Mouse (Mus musculus) layer of hippocampus, postnatal 25 days (tissue): ENCODE data around the gene Gm49340. TPM values are rescaled to one million over a fixed set of nuclear protein-coding genes. Genes with fewer than 3 reads are reported as not detected.
A peak's percentile ranks its signal among the peaks of the same experiment; 100 is the strongest.
"Not testable (repeated sequence)": the region's sequence is repeated elsewhere in the genome, so short reads cannot be mapped to it uniquely, and the experiment has no call there.

Experiments
- DNase-seq, 2 experiments: peaks; one replicate each; pipeline ENCODE4 v3.0.0; 2022; ENCODE audit warnings: mixed read lengths in 2 of 2, low spot score in 1 of 2; ENCODE audit errors: extremely low spot score in 1 of 2
- total RNA-seq, 2 experiments: library from RNA; stranded (reverse); gene quantifications; 2 replicates each; pipeline ENCODE4 v1.2.3; 2021

The Gm49340 gene
- total RNA-seq = not detected

DNA sequence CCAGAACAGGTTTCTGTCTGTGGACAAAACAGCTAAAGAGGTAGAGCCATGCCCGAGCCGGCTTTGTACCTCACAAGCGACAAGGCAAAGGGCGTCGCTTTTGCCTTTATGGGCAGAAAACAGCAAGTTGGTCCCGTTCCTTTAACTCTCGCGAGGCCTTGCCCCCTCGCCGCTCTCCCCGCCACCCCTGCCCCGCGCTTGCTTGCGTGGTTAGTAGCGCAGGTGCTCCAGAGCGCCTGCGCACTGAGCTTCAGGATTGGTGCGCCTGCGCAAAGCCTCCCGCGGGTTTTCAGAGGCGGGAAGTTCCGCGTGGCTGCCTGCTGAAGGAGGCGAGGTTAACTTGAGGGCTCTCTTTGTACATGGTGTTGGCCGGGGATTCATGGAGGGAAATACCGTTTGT is at the start of gene Gm49340, which contains the start of the genes Aspa and Spata22:
Gm49340 (plus strand) TSS at position 300 of the 400 bp plus-strand sequence.
Aspa (minus strand) TSS at position 155 of the 400 bp plus-strand sequence.
Spata22 (plus strand) TSS at position 300 of the 400 bp plus-strand sequence.
- DNase-seq = no peak

DNA sequence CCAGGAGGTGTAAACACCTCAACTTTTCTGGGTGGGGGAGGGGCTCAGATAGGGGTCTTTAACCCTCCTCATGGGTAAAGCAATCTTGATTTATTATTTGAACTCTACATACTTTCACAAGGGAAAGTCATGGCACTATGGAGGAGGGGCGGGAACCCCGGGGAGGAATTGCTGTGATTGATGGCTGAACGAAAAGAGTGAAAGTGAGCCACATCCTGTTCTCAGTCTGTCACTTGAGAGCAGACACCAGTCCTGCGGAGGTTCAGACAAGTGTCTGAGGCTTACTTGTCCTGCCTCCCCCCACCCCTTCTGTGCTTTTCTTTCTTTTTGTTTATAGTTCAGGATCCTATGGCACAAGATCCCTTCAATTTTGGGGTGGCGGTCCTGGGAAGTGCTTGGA is 48.8 kb upstream of the Gm49340 start:
- no peak for DNase-seq

DNA sequence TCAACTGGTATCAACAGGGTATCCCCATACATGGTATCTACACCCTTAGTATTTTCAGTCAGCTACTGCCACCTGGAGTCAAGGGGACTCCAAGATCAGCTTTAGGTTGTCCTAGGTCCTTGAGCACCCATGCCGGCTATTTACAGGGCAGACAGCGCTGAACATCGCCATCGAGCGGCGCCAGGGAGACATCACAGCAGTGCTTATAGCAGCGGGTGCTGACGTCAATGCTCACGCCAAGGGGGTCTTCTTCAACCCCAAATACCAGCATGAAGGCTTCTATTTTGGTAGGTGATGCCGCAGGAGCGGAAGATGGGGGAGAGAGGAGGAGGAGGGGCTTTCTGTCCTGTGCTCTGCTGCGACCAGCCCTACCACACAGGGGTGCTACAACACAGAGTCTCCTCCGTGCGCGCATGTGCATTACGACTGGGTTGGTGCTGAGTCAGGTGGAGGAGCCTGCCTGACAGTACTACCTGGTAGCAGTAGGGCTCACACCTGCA is 48.0 kb upstream of the Gm49340 start:
- DNase-seq = peak; percentile 53 to 63

DNA sequence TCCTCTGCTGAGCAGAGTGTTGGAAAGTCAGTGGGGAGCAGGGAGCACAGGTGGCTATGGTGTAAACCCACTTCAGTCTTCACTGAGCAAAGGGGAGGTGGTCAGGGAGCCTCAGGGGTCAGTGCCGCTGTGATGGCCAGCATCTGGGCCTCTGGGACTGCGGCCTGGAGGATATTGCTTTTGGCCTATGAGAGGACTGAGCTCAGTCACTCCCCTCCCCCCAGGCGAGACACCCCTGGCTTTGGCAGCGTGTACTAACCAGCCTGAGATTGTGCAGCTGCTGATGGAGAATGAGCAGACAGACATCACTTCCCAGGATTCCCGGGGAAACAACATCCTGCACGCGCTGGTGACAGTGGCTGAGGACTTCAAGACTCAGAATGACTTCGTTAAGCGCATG is 46.2 kb upstream of the Gm49340 start:
- DNase-seq = no peak

DNA sequence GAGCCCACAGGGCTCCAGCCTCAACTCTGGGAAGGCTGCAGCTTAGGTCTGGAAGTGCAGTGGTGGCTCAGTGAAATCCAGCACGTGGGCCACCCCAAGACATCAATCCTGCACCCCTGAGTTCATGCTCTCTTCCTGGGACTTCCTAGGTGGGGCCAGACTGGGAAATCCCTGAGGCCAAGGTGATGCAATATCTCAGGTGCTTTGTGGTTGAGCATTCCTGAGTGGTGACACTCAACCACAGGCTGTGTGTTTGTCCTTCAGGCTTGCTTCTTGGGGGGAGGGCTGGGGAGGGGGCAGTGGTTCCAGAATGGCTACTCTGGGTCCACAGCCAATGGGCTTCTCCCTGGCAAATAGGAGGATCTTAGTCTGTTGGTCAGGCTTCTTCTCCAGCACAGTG is 45.6 kb upstream of the Gm49340 start:
- DNase-seq = no peak

DNA sequence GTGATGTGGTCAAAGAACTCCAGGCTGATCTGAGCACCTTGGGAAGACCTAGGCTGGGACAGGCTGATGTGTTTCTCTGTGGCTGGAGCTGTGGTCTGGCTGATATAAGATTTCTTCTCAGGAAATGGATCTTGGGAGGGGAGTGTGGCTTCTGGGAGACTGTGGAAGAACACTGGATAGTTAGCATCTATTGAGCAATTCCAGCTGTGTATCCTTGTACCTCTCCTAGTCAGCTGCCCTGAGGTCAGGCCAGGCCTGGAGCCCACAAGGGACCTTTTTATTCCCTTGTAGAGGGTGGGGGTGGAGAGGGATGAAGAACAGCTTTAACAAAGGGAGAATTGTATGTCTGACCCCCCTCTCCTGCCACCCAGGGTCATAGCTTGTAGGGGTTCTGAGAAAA is 45.2 kb upstream of the Gm49340 start:
- no peak for DNase-seq

DNA sequence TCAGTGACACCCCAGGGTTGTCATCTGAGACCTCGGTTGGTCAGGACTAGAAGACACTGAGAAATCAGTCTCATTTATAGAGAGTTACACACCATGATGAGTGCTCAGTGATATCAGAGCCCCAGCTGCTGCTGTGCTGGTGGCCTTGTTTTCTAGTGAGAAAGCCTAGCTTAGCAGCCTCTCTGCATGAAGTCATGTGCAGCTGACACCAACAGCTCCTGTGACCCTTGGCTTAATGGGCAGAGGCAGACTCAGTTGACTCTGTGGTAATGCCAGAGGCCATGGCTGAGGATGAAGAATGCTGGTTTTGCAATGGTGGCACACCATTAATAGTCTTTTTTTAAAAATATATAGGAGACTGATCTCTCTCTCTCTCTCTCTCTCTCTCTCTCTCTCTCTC is 39.9 kb upstream of the Gm49340 start:
- no peak for DNase-seq

DNA sequence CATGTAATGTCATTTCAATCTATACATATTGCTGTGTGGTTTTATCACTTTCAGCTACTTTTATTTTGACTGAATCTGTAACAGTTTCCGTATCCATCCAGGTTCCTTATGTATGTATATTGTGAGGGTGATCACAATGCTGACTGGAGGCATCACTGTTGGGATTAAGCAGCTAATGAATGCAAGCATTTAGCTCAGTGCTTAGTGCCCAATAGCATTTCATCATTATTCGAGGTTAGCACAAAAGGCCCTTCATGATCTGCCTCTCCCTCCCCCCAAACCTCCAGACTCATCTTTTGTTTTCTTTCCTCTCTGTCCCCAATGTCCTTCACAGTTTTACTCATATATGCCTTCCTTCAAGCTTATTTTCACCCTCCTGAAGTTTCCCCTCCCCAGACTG is 26.4 kb upstream of the Gm49340 start:
- DNase-seq = no peak

DNA sequence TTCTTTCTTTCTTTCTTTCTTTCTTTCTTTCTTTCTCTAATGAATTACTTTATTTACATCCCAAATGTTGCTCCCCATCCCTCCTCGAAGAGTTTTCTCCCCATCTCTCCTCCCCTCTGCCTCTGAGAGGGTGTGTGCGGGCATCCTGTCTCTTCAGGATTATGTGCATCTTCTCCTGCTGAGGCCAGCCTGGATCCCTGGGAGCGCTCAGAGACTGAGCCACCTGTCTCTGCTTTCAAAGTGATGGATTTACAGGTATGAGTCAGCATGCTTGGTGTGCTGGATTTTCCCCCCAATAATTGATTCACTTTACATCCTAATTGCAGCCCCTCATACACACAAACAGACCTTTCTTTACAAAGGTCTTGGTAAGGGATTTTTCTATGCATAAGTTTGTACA is 13.6 kb upstream of the Gm49340 start:
- DNase-seq = no peak

DNA sequence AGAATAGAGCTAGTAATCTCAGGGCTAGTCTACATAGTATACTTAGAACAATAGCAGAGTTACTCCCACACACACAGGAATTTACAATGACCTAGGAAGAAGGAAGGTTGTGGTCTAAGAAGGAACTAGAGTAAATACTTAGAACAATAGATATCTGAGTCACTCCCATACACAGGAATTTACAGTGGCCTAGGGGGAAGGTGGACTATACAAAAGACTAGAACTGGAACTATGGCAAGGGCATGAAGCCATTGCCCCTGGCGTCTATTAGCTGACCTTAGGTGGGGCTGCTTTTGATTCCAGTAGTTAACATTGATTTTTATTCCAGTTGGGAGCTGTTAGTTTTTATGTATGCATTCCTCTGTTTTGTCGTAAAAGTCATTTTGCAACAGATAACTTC is 11.0 kb upstream of the Gm49340 start:
- not testable (repeated sequence) for DNase-seq

DNA sequence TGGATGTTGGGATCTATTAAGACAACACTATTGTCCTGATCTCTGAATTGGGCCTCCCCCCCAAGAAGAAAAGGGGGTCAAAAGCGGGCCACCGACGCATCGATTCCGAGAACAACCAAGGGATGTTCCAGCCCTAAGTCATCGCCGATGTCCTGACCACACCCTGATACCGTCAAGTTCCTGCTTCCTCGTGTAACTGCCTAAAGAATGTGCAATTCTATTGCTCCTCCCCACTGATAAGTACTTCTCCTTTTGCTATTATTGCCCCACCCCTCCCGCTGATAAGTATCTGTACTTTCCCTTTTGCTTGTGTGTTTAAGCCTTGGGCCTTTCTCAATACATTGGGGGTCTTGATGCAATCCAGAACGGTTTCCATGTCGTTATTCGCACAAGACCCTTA is 8.5 kb upstream of the Gm49340 start:
- DNase-seq = not testable (repeated sequence)

DNA sequence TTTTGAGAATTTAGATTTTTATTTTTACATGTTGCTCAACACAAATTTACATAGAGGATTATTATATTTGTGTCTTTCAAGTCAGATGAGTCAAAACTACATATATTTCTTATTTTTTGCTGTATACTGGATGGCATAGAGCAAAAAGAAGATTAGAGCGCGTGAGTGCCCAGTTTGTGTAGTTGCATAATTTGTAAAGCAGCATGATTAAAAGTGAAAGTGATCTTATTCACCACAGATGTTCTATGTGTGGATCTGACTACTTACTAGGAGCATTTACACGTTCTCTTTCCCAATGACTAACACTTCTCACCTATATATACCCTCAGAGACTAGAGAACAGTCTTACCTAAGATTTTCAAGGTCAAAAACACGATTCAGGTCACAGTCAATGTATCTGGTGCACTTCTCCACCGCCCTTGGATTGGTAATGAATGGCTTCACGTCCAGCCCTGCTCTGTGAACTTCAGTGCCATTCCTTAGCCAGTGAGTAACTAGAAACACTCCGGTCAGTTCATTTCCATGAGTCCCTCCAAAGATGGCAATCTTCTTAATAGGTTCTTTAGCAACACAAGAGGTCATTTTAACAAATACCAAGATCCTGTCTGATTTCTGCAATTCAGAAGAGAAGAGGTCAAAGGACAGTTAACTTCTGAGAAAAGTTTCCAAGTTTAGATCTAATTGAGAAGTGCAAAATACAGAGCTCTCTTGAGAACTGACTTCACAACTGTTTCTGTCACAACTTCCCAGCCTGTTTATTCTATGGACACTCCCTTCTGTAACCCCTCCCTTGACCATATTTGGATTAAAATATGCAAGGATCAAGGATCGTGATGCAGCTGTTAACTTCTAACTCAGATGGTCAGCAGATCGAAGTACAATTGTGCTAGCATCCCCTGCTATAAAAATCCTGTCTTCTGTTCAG is 5.4 kb upstream of the Gm49340 start:
- no peak for DNase-seq

DNA sequence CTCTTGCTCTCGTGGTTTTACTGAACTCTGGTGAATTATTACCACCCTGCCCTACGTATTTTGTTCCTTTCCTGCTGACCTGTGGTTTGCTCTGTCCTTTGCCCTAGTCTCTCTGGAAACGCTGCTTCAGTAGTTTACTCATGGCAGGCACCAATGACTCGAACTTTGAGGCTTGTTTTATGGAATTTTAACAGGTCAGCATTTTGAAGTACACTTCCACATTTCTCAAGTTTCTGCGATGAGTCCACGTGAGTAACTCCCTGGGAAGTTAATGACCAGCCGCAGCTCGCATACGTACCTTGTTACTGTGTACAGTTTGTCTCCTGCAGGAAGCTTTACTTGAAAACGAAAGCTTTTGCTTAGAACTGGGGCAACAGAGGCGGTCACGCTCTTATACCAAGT is 3.1 kb upstream of the Gm49340 start:
- DNase-seq = no peak

DNA sequence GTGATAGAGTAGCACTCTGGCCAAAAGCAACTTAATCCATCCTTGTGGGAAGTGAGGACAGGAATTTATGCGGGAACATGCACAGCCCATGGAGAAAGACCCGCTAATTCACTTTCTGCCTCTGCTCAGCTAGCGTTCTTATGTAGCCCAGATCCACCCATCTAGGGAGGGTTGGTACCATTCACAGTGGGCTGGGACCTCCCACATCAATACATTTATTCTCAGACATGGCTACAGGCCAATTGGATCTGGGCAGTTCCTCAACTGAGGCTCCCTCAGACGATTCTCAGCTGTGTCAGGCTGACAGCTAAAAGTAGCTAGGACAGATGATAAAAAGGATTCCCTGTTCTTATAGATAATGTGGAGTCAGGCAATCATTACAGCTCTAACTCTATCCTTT is 2.2 kb upstream of the Gm49340 start:
- DNase-seq = no peak

DNA sequence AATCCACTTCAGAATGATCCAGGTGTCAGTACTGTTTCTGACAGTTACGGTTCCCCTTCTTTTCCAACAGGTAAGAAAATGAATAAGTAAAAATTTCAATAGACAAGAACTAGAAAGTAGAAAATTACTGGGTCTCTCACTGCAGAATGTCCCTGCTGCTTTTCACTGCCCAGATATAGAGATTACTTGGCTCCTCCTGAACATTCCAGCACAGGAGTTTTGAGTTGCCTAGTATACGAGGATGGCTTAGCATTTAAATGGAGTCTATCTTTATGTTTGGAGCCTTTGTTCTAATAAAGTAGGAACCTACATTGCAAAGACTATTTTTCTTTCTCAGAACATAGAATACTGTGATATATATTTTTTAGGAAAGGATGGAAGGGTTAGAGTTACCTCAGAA is 3.8 kb downstream of the Gm49340 start:
- no peak for DNase-seq

DNA sequence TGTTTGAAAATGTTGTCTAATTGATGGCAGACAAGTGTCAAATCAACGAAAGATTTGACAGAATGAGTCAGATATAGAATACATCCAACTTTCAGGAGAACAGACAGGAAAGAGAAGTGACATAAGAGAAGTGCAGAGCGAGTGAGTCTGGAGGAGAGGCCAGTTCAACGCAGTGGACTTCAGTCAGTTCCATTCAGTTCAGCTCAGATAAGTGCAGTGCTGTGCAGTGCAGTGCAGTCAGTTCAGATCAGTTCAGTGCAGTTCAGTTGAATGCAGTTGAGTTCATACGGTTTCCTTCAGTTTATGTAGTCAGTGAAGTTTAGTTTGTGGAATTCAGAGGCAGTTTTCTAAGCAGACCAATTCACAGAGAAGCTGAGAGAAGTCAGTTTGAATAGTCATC is 7.4 kb downstream of the Gm49340 start:
- no peak for DNase-seq

DNA sequence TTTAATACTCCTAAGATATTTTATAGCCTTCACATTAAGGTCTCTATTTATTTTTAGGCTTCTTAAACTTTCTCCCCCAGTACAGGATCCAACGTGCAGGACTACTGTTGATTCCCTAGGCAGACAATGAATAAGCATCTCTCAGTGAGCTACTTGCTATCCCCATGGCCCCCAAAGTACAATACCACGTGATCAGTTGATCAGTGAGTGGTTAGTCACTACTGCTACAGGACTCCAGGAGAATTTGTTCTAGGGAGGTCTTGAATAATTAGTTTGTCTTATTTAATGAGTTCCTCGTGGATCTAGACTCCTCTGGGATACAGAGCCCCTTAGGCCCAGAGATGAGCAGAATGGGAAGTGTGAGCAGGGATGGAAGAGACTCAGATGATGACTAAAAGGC is 20.9 kb downstream of the Gm49340 start, which contains the start of gene Olfr20:
Olfr20 (plus strand) TSS at position 301 of the 400 bp plus-strand sequence.
- DNase-seq = no peak

DNA sequence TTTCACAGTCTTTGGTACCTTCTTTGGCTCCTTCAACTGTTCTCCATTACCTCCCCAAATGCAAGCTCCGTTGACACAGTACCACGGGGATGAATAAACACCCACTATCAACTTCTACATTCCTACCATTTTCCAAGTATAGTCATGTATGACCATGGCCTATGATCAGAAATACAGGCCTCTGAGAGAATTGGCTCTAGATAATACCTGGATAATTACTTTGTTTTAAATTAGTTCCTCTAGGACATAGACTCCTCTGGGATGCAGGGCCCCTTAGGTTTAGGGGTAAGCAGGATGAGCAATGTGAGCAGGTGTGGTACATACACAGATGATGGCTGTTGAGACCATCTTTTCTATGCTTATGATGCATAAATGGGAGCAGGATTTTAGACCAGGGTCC is 41.4 kb downstream of the Gm49340 start, which contains the start of gene Olfr376:
Olfr376 (plus strand) TSS at position 301 of the 400 bp plus-strand sequence.
- DNase-seq = no peak

DNA sequence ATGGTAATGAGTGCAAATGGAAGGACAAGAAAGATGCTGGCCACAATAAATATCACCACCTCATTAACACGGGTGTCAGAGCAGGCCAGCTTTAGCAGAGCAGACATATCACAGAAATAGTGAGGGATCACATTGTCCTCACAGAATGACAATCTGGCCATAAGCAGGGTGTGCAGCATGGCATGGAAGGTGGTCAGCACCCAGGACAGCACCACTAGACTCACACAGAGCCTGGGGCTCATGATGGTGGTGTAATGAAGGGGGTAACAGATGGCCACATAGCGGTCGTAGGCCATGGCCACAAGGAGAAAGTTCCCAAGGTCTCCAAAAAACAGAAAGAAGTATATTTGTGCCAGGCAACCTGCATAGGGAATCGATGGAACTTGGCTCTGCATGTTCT is 65.8 kb downstream of the Gm49340 start:
- no peak for DNase-seq

DNA sequence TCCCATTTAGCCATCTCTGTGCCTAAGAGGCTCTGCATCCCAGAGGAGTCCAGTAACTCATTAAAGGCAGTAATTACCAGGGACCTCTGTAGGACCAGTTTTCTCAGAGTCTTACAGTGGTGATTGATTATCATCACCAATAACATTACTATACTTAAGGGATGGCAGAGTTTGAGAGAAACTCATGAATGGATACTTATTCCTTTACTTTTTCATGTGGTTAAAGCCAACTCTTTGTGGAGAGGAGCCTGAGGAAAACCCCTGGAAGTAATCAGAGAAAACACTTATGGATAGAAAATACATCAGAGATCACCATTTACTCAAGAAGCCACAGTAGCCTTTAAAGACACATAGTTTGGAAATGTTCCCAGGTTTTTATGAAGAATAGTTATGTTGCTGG is 70.0 kb downstream of the Gm49340 start, which contains the start of gene Olfr1:
Olfr1 (minus strand) TSS at position 101 of the 400 bp plus-strand sequence.
- no peak for DNase-seq
